Mouse (Mus musculus): Measurements from ENCODE around the gene Calml4. TPM values are rescaled to one million over a fixed set of nuclear protein-coding genes. Genes with fewer than 3 reads are reported as not detected.
"Not testable (repeated sequence)": the region's sequence is repeated elsewhere in the genome, so short reads cannot be mapped to it uniquely, and the experiment has no call there.

Gene Calml4
- polyA plus RNA-seq, 1 experiment from 2014 or later, result 12.8 TPM

GRCm38 (mm10) chr9:62860866-62861265, 3.0 kb downstream of the Calml4 start:
- Histone ChIP-seq H3K36me3 (no peaks in the 10 kb centered on the region), H3K27me3 (no peaks in the 10 kb centered on the region), H3K4me1 (peaks cover 27% of the 10 kb centered on the region), H3K9ac (no peak overlapping the region), H3K9me3 (no peaks in the 10 kb centered on the region), H3K4me2 (no peak overlapping the region), H3K27ac (no peak overlapping the region), H3K4me3 (no peak overlapping the region)
- 73% methylated on average over 4 of the region's 4 CpGs for WGBS
- no peak for ATAC-seq (ENCODE audit: borderline replicate concordance, extremely low read depth, low FRiP score, low TSS enrichment)

- H3K36me3 ChIP-seq; H3K27ac ChIP-seq; ATAC-seq (ENCODE audit: borderline replicate concordance, extremely low read depth, low FRiP score, low TSS enrichment); H3K4me3 ChIP-seq; H3K27me3 ChIP-seq; H3K9ac ChIP-seq; H3K4me2 ChIP-seq; H3K9me3 ChIP-seq; H3K4me1 ChIP-seq: not testable (repeated sequence)
- 91% methylated on average over 4 of the region's 4 CpGs for WGBS
Measured at GRCm38 (mm10) chr9:62869236-62869635, 11.4 kb downstream of the Calml4 start.

- no peak overlapping the region for H3K4me3 ChIP-seq
- no peak overlapping the region for H3K4me2 ChIP-seq
- no peak for ATAC-seq (ENCODE audit: borderline replicate concordance, extremely low read depth, low FRiP score, low TSS enrichment)
- no peak overlapping the region for H3K9ac ChIP-seq
- no peaks in the 10 kb centered on the region for H3K27me3 ChIP-seq
- no peaks in the 10 kb centered on the region for H3K9me3 ChIP-seq
- H3K27ac ChIP-seq, result no peak overlapping the region
- no peaks in the 10 kb centered on the region for H3K36me3 ChIP-seq
- H3K4me1 ChIP-seq, result no peaks in the 10 kb centered on the region
Measured at GRCm38 (mm10) chr9:62870728-62871127, 12.8 kb downstream of the Calml4 start.

GRCm38 (mm10) chr9:62876966-62877616, 19.2 kb downstream of the Calml4 start:
- Histone ChIP-seq H3K4me2 (no peak overlapping the region), H3K27me3 (no peaks in the 10 kb centered on the region), H3K27ac (no peak overlapping the region; the same call in 1 of the 2 replicates), H3K9me3 (no peaks in the 10 kb centered on the region), H3K9ac (no peak overlapping the region), H3K4me1 (peaks cover 16% of the 10 kb centered on the region), H3K36me3 (peaks cover 14% of the 10 kb centered on the region), H3K4me3 (no peak overlapping the region)
- WGBS, result 72% methylated on average over 7 of the region's 7 CpGs
- ATAC-seq (ENCODE audit: borderline replicate concordance, extremely low read depth, low FRiP score, low TSS enrichment), result no peak

- Histone ChIP-seq H3K4me2 (no peak overlapping the region), H3K4me3 (no peak overlapping the region), H3K4me1 (peaks cover 22% of the 10 kb centered on the region), H3K27me3 (no peaks in the 10 kb centered on the region), H3K9me3 (no peaks in the 10 kb centered on the region), H3K27ac (no peak overlapping the region; the same call in 1 of the 2 replicates), H3K36me3 (peaks cover 19% of the 10 kb centered on the region), H3K9ac (no peak overlapping the region)
- WGBS, result 69% methylated on average over 2 of the region's 2 CpGs
- 0 out of 2 replicates have a peak, but pooled peaks have one; percentile 29 for ATAC-seq (ENCODE audit: borderline replicate concordance, extremely low read depth, low FRiP score, low TSS enrichment)
Measured at GRCm38 (mm10) chr9:62877825-62878224, 19.9 kb downstream of the Calml4 start.

GRCm38 (mm10) chr9:62881871-62882270, 24.0 kb downstream of the Calml4 start:
- peaks cover 50% of the 10 kb centered on the region for H3K36me3 ChIP-seq
- peak overlapping the region; percentile 18; the same call in 1 of the 2 replicates for H3K4me2 ChIP-seq
- no peak overlapping the region for H3K9ac ChIP-seq
- no peak overlapping the region for H3K4me3 ChIP-seq
- peak overlapping the region; percentile 60 for H3K27ac ChIP-seq
- 42% methylated on average over 12 of the region's 12 CpGs for WGBS
- H3K4me1 ChIP-seq, result peaks cover 22% of the 10 kb centered on the region
- no peaks in the 10 kb centered on the region for H3K27me3 ChIP-seq
- ATAC-seq (ENCODE audit: borderline replicate concordance, extremely low read depth, low FRiP score, low TSS enrichment), result peak; percentile 82
- H3K9me3 ChIP-seq, result no peaks in the 10 kb centered on the region

GRCm38 (mm10) chr9:62894486-62894885, 36.6 kb downstream of the Calml4 start:
- no peak overlapping the region for H3K27ac ChIP-seq
- ATAC-seq (ENCODE audit: borderline replicate concordance, extremely low read depth, low FRiP score, low TSS enrichment), result no peak
- 62% methylated on average over 1 of the region's 1 CpGs for WGBS
- H3K4me2 ChIP-seq, result no peak overlapping the region
- no peaks in the 10 kb centered on the region for H3K27me3 ChIP-seq
- no peak overlapping the region for H3K4me3 ChIP-seq
- no peaks in the 10 kb centered on the region for H3K4me1 ChIP-seq
- H3K9ac ChIP-seq, result no peak overlapping the region
- no peaks in the 10 kb centered on the region for H3K9me3 ChIP-seq
- H3K36me3 ChIP-seq, result peaks cover 52% of the 10 kb centered on the region

GRCm38 (mm10) chr9:62901736-62902135, 43.9 kb downstream of the Calml4 start:
- Histone ChIP-seq H3K4me3 (no peak overlapping the region), H3K4me2 (no peak overlapping the region), H3K27ac (no peak overlapping the region), H3K4me1 (no peaks in the 10 kb centered on the region), H3K9ac (no peak overlapping the region), H3K27me3 (no peaks in the 10 kb centered on the region), H3K36me3 (peaks cover 50% of the 10 kb centered on the region), H3K9me3 (no peaks in the 10 kb centered on the region)
- ATAC-seq (ENCODE audit: borderline replicate concordance, extremely low read depth, low FRiP score, low TSS enrichment), result no peak
- 92% methylated on average over 2 of the region's 2 CpGs for WGBS

GRCm38 (mm10) chr9:62903841-62904240, 46.0 kb downstream of the Calml4 start:
- H3K27me3 ChIP-seq, result no peaks in the 10 kb centered on the region
- no peak overlapping the region for H3K9ac ChIP-seq
- ATAC-seq (ENCODE audit: borderline replicate concordance, extremely low read depth, low FRiP score, low TSS enrichment), result no peak
- WGBS, result 92% methylated on average over 2 of the region's 2 CpGs
- no peak overlapping the region for H3K4me2 ChIP-seq
- peaks cover 43% of the 10 kb centered on the region for H3K36me3 ChIP-seq
- no peaks in the 10 kb centered on the region for H3K4me1 ChIP-seq
- H3K27ac ChIP-seq, result no peak overlapping the region
- H3K4me3 ChIP-seq, result no peak overlapping the region
- no peaks in the 10 kb centered on the region for H3K9me3 ChIP-seq

GRCm38 (mm10) chr9:62905039-62905438, 47.2 kb downstream of the Calml4 start:
- Histone ChIP-seq H3K36me3 (peaks cover 44% of the 10 kb centered on the region), H3K4me1 (no peaks in the 10 kb centered on the region), H3K9ac (no peak overlapping the region), H3K9me3 (no peaks in the 10 kb centered on the region), H3K4me3 (no peak overlapping the region), H3K27ac (no peak overlapping the region), H3K4me2 (no peak overlapping the region), H3K27me3 (no peaks in the 10 kb centered on the region)
- 94% methylated on average over 8 of the region's 8 CpGs for WGBS
- no peak for ATAC-seq (ENCODE audit: borderline replicate concordance, extremely low read depth, low FRiP score, low TSS enrichment)

- H3K4me1 ChIP-seq, result no peaks in the 10 kb centered on the region
- peaks cover 5% of the 10 kb centered on the region; the same call in 1 of the 2 replicates for H3K9me3 ChIP-seq
- H3K27ac ChIP-seq, result no peak overlapping the region
- WGBS, result 75% methylated on average over 5 of the region's 5 CpGs
- no peak overlapping the region for H3K4me2 ChIP-seq
- no peak for ATAC-seq (ENCODE audit: borderline replicate concordance, extremely low read depth, low FRiP score, low TSS enrichment)
- no peak overlapping the region for H3K4me3 ChIP-seq
- no peaks in the 10 kb centered on the region for H3K27me3 ChIP-seq
- H3K36me3 ChIP-seq, result peaks cover 37% of the 10 kb centered on the region
- H3K9ac ChIP-seq, result no peak overlapping the region
Measured at GRCm38 (mm10) chr9:62913390-62914069, 55.6 kb downstream of the Calml4 start.

GRCm38 (mm10) chr9:62917059-62917458, 59.2 kb downstream of the Calml4 start:
- Histone ChIP-seq H3K27ac (no peak overlapping the region), H3K27me3 (no peaks in the 10 kb centered on the region), H3K4me3 (no peak overlapping the region), H3K4me1 (no peaks in the 10 kb centered on the region), H3K36me3 (peaks cover 35% of the 10 kb centered on the region), H3K4me2 (no peak overlapping the region), H3K9me3 (peaks cover 5% of the 10 kb centered on the region; the same call in 1 of the 2 replicates), H3K9ac (no peak overlapping the region)
- WGBS, result 95% methylated on average over 1 of the region's 1 CpGs
- ATAC-seq (ENCODE audit: borderline replicate concordance, extremely low read depth, low FRiP score, low TSS enrichment), result no peak

All from lung, embryonic 15.5 days (tissue).